Mouse (Mus musculus) embryonic facial prominence, embryonic 14.5 days (tissue): Measurements from ENCODE around the gene Gm20388. TPM values are rescaled to one million over a fixed set of nuclear protein-coding genes. Genes with fewer than 3 reads are reported as not detected.
A peak's percentile ranks its signal among the peaks of the same experiment; 100 is the strongest.

ENCODE experiments used
- ATAC-seq: fragments of 200-750 bp; cut with Nextera tagmentation; 2 replicates; pipeline ENCODE4 v1.8.0; 2017; ENCODE audit warnings: low read depth, moderate number of reproducible peaks, moderate TSS enrichment
- DNase-seq: peaks from one replicate; pipeline ENCODE4 v3.0.0-alpha.2; 2015; ENCODE audit warnings: low spot score
- H3K27ac ChIP-seq: fragments of 300-500 bp; sonication (generic); replicated peaks from 2 replicates; pipeline ENCODE4 v1.5.1; 2014; ENCODE audit warnings: low read depth, mild to moderate bottlenecking, low read length, moderate library complexity
- H3K27me3 ChIP-seq: fragments of 300-500 bp; sonication (generic); replicated peaks from 2 replicates; pipeline ENCODE4 v1.6.1; 2014; ENCODE audit warnings: low read length; ENCODE audit not compliant: control insufficient read depth, insufficient read depth
- H3K36me3 ChIP-seq: fragments of 300-500 bp; sonication (generic); 2 replicates; pipeline ENCODE4 v1.6.1; 2014; ENCODE audit warnings: low read length, mixed read lengths; ENCODE audit not compliant: control insufficient read depth, insufficient read depth
- H3K4me1 ChIP-seq: fragments of 300-500 bp; sonication (generic); 2 replicates; pipeline ENCODE4 v1.6.1; 2014; ENCODE audit warnings: antibody characterized with exemption, low read length; ENCODE audit not compliant: control insufficient read depth, insufficient read depth
- H3K4me2 ChIP-seq: fragments of 300-500 bp; sonication (generic); 2 replicates; pipeline ENCODE4 v1.6.1; 2014; ENCODE audit warnings: low read depth, mild to moderate bottlenecking, low read length, moderate library complexity, mixed read lengths
- H3K4me3 ChIP-seq: fragments of 300-500 bp; sonication (generic); 2 replicates; pipeline ENCODE4 v1.5.1; 2014; ENCODE audit warnings: low read depth, mild to moderate bottlenecking, low read length
- H3K9ac ChIP-seq: fragments of 300-500 bp; sonication (generic); 2 replicates; pipeline ENCODE4 v1.6.1; 2014; ENCODE audit warnings: low read depth, mild to moderate bottlenecking, low read length, moderate library complexity, mixed read lengths
- H3K9me3 ChIP-seq: fragments of 300-500 bp; sonication (generic); 2 replicates; pipeline ENCODE4 v1.6.1; 2016; ENCODE audit warnings: low read length; ENCODE audit not compliant: control insufficient read depth
- WGBS: fragments of 180-500 bp; shearing (Covaris S2); extraction: QIAGEN DNeasy Blood & Tissue Kit; methylation state at CpG from one replicate; pipeline ENCODE4 v1.1.7; 2014; 5-methylcytosine and 5-hydroxymethylcytosine counted together
- polyA plus RNA-seq: library from polyadenylated mRNA; unstranded; fragments of >200 nt; fragmentation: Nextera tagmentation; extraction: Ambion mirVana; gene quantifications from 2 replicates; pipeline ENCODE4 v1.2.1, GENCODE M21; 2014

The Gm20388 gene
- polyA plus RNA-seq, 1 experiment from 2014 or later: not detected

GRCm38 (mm10) chr8:121273620-121274019, 1363.0 kb downstream of the Gm20388 start:
- WGBS: 87% methylated on average over 15 of the region's 15 CpGs

GRCm38 (mm10) chr8:121280414-121280813, 1369.8 kb downstream of the Gm20388 start:
- Histone ChIP-seq H3K9ac (0 out of 2 replicates have a peak overlapping the region, but pooled peaks have one; percentile 14), H3K4me3 (no peak overlapping the region), H3K4me1 (peaks cover 10% of the 10 kb centered on the region), H3K27me3 (no peaks in the 10 kb centered on the region), H3K4me2 (no peak overlapping the region), H3K36me3 (no peaks in the 10 kb centered on the region), H3K27ac (no peak overlapping the region), H3K9me3 (no peaks in the 10 kb centered on the region)
- ATAC-seq (0 out of 2 replicates have a peak, but pooled peaks have one; percentile 39), DNase-seq (peak; percentile 41)
- WGBS: 43% methylated on average over 9 of the region's 9 CpGs

More at GRCm38 (mm10) chr8:121273620-121274019, 1363.0 kb downstream of the Gm20388 start:
- Histone ChIP-seq H3K27me3 (no peaks in the 10 kb centered on the region), H3K4me2 (no peak overlapping the region), H3K9me3 (no peaks in the 10 kb centered on the region), H3K36me3 (no peaks in the 10 kb centered on the region), H3K9ac (no peak overlapping the region), H3K27ac (no peak overlapping the region), H3K4me3 (no peak overlapping the region), H3K4me1 (no peaks in the 10 kb centered on the region)
- ATAC-seq (no peak), DNase-seq (no peak)

GRCm38 (mm10) chr8:121289346-121289745, 1378.7 kb downstream of the Gm20388 start:
- Histone ChIP-seq H3K36me3 (no peaks in the 10 kb centered on the region), H3K27me3 (no peaks in the 10 kb centered on the region; the same call in 1 of the 2 replicates), H3K4me3 (no peak overlapping the region), H3K4me1 (peaks cover 21% of the 10 kb centered on the region), H3K27ac (no peak overlapping the region), H3K9me3 (no peaks in the 10 kb centered on the region), H3K4me2 (no peak overlapping the region), H3K9ac (no peak overlapping the region)
- no peak for DNase-seq
- ATAC-seq: no peak
- WGBS: 61% methylated on average over 5 of the region's 5 CpGs

- H3K9ac ChIP-seq: no peak overlapping the region
- peaks cover 3% of the 10 kb centered on the region; the same call in 1 of the 2 replicates for H3K27me3 ChIP-seq
- no peaks in the 10 kb centered on the region for H3K36me3 ChIP-seq
- WGBS: 66% methylated on average over 17 of the region's 17 CpGs
- ATAC-seq (peak; percentile 16; the same call in 1 of the 2 replicates), DNase-seq (peak; percentile 65)
- peaks cover 24% of the 10 kb centered on the region for H3K4me1 ChIP-seq
- no peak overlapping the region for H3K4me3 ChIP-seq
- no peak overlapping the region for H3K4me2 ChIP-seq
- H3K27ac ChIP-seq: no peak overlapping the region
- H3K9me3 ChIP-seq: no peaks in the 10 kb centered on the region
Measured at GRCm38 (mm10) chr8:121290547-121290946, 1379.9 kb downstream of the Gm20388 start.

- WGBS: 73% methylated on average over 10 of the region's 10 CpGs
- H3K27ac ChIP-seq: no peak overlapping the region
- DNase-seq (no peak), ATAC-seq (no peak)
- peaks cover 19% of the 10 kb centered on the region for H3K4me1 ChIP-seq
- 0 out of 2 replicates have a peak, but pooled peaks cover 3% of the 10 kb centered on the region for H3K27me3 ChIP-seq
- H3K9ac ChIP-seq: no peak overlapping the region
- no peaks in the 10 kb centered on the region for H3K9me3 ChIP-seq
- no peak overlapping the region for H3K4me3 ChIP-seq
- no peaks in the 10 kb centered on the region for H3K36me3 ChIP-seq
- H3K4me2 ChIP-seq: no peak overlapping the region
Measured at GRCm38 (mm10) chr8:121293418-121293817, 1382.8 kb downstream of the Gm20388 start.

GRCm38 (mm10) chr8:121294234-121295108, 1383.8 kb downstream of the Gm20388 start:
- ATAC-seq: no peak
- peak; percentile 72 for DNase-seq
- no peak overlapping the region; the same call in 1 of the 2 replicates for H3K9ac ChIP-seq
- 0 out of 2 replicates have a peak, but pooled peaks cover 3% of the 10 kb centered on the region for H3K27me3 ChIP-seq
- H3K36me3 ChIP-seq: no peaks in the 10 kb centered on the region
- no peak overlapping the region for H3K4me2 ChIP-seq
- H3K9me3 ChIP-seq: no peaks in the 10 kb centered on the region
- H3K4me1 ChIP-seq: peaks cover 23% of the 10 kb centered on the region
- H3K4me3 ChIP-seq: no peak overlapping the region
- 17% methylated on average over 29 of the region's 29 CpGs for WGBS
- no peak overlapping the region for H3K27ac ChIP-seq

- 82% methylated on average over 7 of the region's 7 CpGs for WGBS
- Histone ChIP-seq H3K9ac (no peak overlapping the region), H3K36me3 (no peaks in the 10 kb centered on the region), H3K27me3 (0 out of 2 replicates have a peak, but pooled peaks cover 3% of the 10 kb centered on the region), H3K4me3 (no peak overlapping the region), H3K4me1 (peaks cover 28% of the 10 kb centered on the region), H3K9me3 (no peaks in the 10 kb centered on the region), H3K27ac (no peak overlapping the region), H3K4me2 (no peak overlapping the region)
- ATAC-seq (no peak), DNase-seq (no peak)
Measured at GRCm38 (mm10) chr8:121296082-121296481, 1385.4 kb downstream of the Gm20388 start.

GRCm38 (mm10) chr8:121296597-121296996, 1386.0 kb downstream of the Gm20388 start:
- no peak overlapping the region for H3K9ac ChIP-seq
- peak; percentile 48 for DNase-seq
- no peak for ATAC-seq
- H3K9me3 ChIP-seq: no peaks in the 10 kb centered on the region
- H3K4me2 ChIP-seq: no peak overlapping the region
- peaks cover 33% of the 10 kb centered on the region for H3K4me1 ChIP-seq
- no peaks in the 10 kb centered on the region for H3K36me3 ChIP-seq
- 33% methylated on average over 5 of the region's 5 CpGs for WGBS
- no peak overlapping the region for H3K4me3 ChIP-seq
- H3K27me3 ChIP-seq: 0 out of 2 replicates have a peak, but pooled peaks cover 3% of the 10 kb centered on the region
- no peak overlapping the region for H3K27ac ChIP-seq
